Mouse (Mus musculus): ENCODE results near the gene Jtb. TPM values are rescaled to one million over a fixed set of nuclear protein-coding genes. Genes with fewer than 3 reads are reported as not detected.

The Jtb gene
- polyA plus RNA-seq, 1 experiment from 2014 or later: 89.4 TPM

GRCm38 (mm10) chr3:90254419-90255193 lies 23.2 kb downstream of the Jtb start:
- peaks cover 59% of the 10 kb centered on the region for H3K36me3 ChIP-seq (replicated peaks)
- H3K9me3 ChIP-seq: no peaks in the 10 kb centered on the region
- no peaks in the 10 kb centered on the region for H3K27me3 ChIP-seq (ENCODE audit: poor library complexity, severe bottlenecking)
- H3K27ac ChIP-seq: peak overlapping the region; percentile 86
- DNase-seq (ENCODE audit: extremely low spot score, low spot score): peak; percentile 44
- H3K4me3 ChIP-seq: peak overlapping the region; percentile 76
- peaks cover 27% of the 10 kb centered on the region for H3K4me1 ChIP-seq
- WGBS: 1% methylated on average over 41 of the region's 41 CpGs

GRCm38 (mm10) chr3:90255194-90255565 lies 23.8 kb downstream of the Jtb start:
- Histone ChIP-seq H3K9me3 (no peaks in the 10 kb centered on the region), H3K4me3 (peak overlapping the region; percentile 76), H3K4me1 (peaks cover 27% of the 10 kb centered on the region), H3K36me3 (replicated peaks) (peaks cover 59% of the 10 kb centered on the region), H3K27me3 (ENCODE audit: poor library complexity, severe bottlenecking) (no peaks in the 10 kb centered on the region), H3K27ac (peak overlapping the region; percentile 86)
- 31% methylated on average over 2 of the region's 2 CpGs for WGBS
- DNase-seq (ENCODE audit: extremely low spot score, low spot score): no peak

GRCm38 (mm10) chr3:90255784-90256353 lies 24.5 kb downstream of the Jtb start:
- 93% methylated on average over 14 of the region's 14 CpGs for WGBS
- no peaks in the 10 kb centered on the region for H3K27me3 ChIP-seq (ENCODE audit: poor library complexity, severe bottlenecking)
- no peaks in the 10 kb centered on the region for H3K9me3 ChIP-seq
- H3K4me1 ChIP-seq: peaks cover 24% of the 10 kb centered on the region
- DNase-seq (ENCODE audit: extremely low spot score, low spot score): no peak
- H3K27ac ChIP-seq: no peak overlapping the region
- peaks cover 59% of the 10 kb centered on the region for H3K36me3 ChIP-seq (replicated peaks)
- peak overlapping the region; percentile 76 for H3K4me3 ChIP-seq

GRCm38 (mm10) chr3:90256731-90257530 lies 25.5 kb downstream of the Jtb start:
- peaks cover 60% of the 10 kb centered on the region for H3K36me3 ChIP-seq (replicated peaks)
- H3K27ac ChIP-seq: no peak overlapping the region
- H3K9me3 ChIP-seq: no peaks in the 10 kb centered on the region
- H3K4me3 ChIP-seq: no peak overlapping the region
- no peak for DNase-seq (ENCODE audit: extremely low spot score, low spot score)
- WGBS: 94% methylated on average over 19 of the region's 19 CpGs
- H3K4me1 ChIP-seq: peaks cover 24% of the 10 kb centered on the region
- no peaks in the 10 kb centered on the region for H3K27me3 ChIP-seq (ENCODE audit: poor library complexity, severe bottlenecking)

- WGBS: 92% methylated on average over 4 of the region's 4 CpGs
- DNase-seq (ENCODE audit: extremely low spot score, low spot score): no peak
These were observed 27.1 kb downstream of the Jtb start for GRCm38 (mm10) chr3:90258521-90258920.

GRCm38 (mm10) chr3:90263121-90263771 lies 31.8 kb downstream of the Jtb start:
- peaks cover 27% of the 10 kb centered on the region for H3K4me1 ChIP-seq
- WGBS: 90% methylated on average over 5 of the region's 5 CpGs
- no peaks in the 10 kb centered on the region for H3K27me3 ChIP-seq (ENCODE audit: poor library complexity, severe bottlenecking)
- no peak overlapping the region for H3K27ac ChIP-seq
- no peaks in the 10 kb centered on the region for H3K9me3 ChIP-seq
- DNase-seq (ENCODE audit: extremely low spot score, low spot score): no peak
- H3K4me3 ChIP-seq: no peak overlapping the region
- H3K36me3 ChIP-seq (replicated peaks): peaks cover 72% of the 10 kb centered on the region

More at GRCm38 (mm10) chr3:90258521-90258920, 27.1 kb downstream of the Jtb start:
- H3K36me3 ChIP-seq (replicated peaks): peaks cover 74% of the 10 kb centered on the region
- no peak overlapping the region for H3K27ac ChIP-seq
- no peaks in the 10 kb centered on the region for H3K9me3 ChIP-seq
- H3K27me3 ChIP-seq (ENCODE audit: poor library complexity, severe bottlenecking): no peaks in the 10 kb centered on the region
- no peak overlapping the region for H3K4me3 ChIP-seq
- peaks cover 22% of the 10 kb centered on the region for H3K4me1 ChIP-seq

- Histone ChIP-seq H3K27me3 (ENCODE audit: poor library complexity, severe bottlenecking) (no peaks in the 10 kb centered on the region), H3K36me3 (replicated peaks) (peaks cover 70% of the 10 kb centered on the region), H3K9me3 (no peaks in the 10 kb centered on the region), H3K4me3 (peak overlapping the region; percentile 83), H3K4me1 (peaks cover 27% of the 10 kb centered on the region), H3K27ac (peak overlapping the region; percentile 98)
- DNase-seq (ENCODE audit: extremely low spot score, low spot score): no peak
- WGBS: 37% methylated on average over 10 of the region's 10 CpGs
These were observed 33.3 kb downstream of the Jtb start for GRCm38 (mm10) chr3:90264687-90265033.

GRCm38 (mm10) chr3:90265034-90265931 lies 33.9 kb downstream of the Jtb start, which contains the start of gene Dennd4b:
TSS of gene Dennd4b (plus strand) at chr3:90265185.
- Histone ChIP-seq H3K36me3 (replicated peaks) (peaks cover 67% of the 10 kb centered on the region), H3K4me3 (peak within 1 kb of the TSS; percentile 83), H3K27me3 (ENCODE audit: poor library complexity, severe bottlenecking) (no peaks in the 10 kb centered on the region), H3K9me3 (no peaks in the 10 kb centered on the region), H3K27ac (peak within 1 kb of the TSS; percentile 98), H3K4me1 (peaks cover 27% of the 10 kb centered on the region)
- under 1% methylated on average over 79 of the region's 87 CpGs for WGBS
- DNase-seq (ENCODE audit: extremely low spot score, low spot score): peak; percentile 87

GRCm38 (mm10) chr3:90265932-90266741 lies 34.7 kb downstream of the Jtb start:
- DNase-seq (ENCODE audit: extremely low spot score, low spot score): no peak

GRCm38 (mm10) chr3:90266901-90267775 lies 35.7 kb downstream of the Jtb start:
- Histone ChIP-seq H3K36me3 (replicated peaks) (peaks cover 67% of the 10 kb centered on the region), H3K4me3 (peak overlapping the region; percentile 83; the same call in 1 of the 2 replicates), H3K27ac (no peak overlapping the region), H3K27me3 (ENCODE audit: poor library complexity, severe bottlenecking) (no peaks in the 10 kb centered on the region), H3K4me1 (peaks cover 27% of the 10 kb centered on the region), H3K9me3 (no peaks in the 10 kb centered on the region)
- 92% methylated on average over 20 of the region's 20 CpGs for WGBS
- DNase-seq (ENCODE audit: extremely low spot score, low spot score): no peak

More at GRCm38 (mm10) chr3:90265932-90266741, 34.7 kb downstream of the Jtb start:
- Histone ChIP-seq H3K27ac (peak overlapping the region; percentile 98), H3K9me3 (no peaks in the 10 kb centered on the region), H3K4me3 (peak overlapping the region; percentile 83), H3K36me3 (replicated peaks) (peaks cover 67% of the 10 kb centered on the region), H3K4me1 (peaks cover 27% of the 10 kb centered on the region), H3K27me3 (ENCODE audit: poor library complexity, severe bottlenecking) (no peaks in the 10 kb centered on the region)
- 30% methylated on average over 16 of the region's 16 CpGs for WGBS

Data from forebrain, embryonic 10.5 days (tissue).